Mouse (Mus musculus): Measurements from ENCODE around the gene Terf2.
A peak's percentile ranks its signal among the peaks of the same experiment; 100 is the strongest.
"Not testable (repeated sequence)": the region's sequence is repeated elsewhere in the genome, so short reads cannot be mapped to it uniquely, and the experiment has no call there.

Terf2 gene

GRCm38 (mm10) chr8:107114150-107115007, 18.0 kb upstream of the Terf2 start:
- no peak for DNase-seq

GRCm38 (mm10) chr8:107113209-107113608, 16.9 kb upstream of the Terf2 start:
- DNase-seq: no peak

GRCm38 (mm10) chr8:107111340-107112105, 15.2 kb upstream of the Terf2 start:
- no peak for DNase-seq

GRCm38 (mm10) chr8:107110629-107111330, 14.4 kb upstream of the Terf2 start:
- no peak for DNase-seq

GRCm38 (mm10) chr8:107109816-107110435, 13.6 kb upstream of the Terf2 start:
- no peak for DNase-seq

GRCm38 (mm10) chr8:107108978-107109720, 12.8 kb upstream of the Terf2 start:
- DNase-seq: no peak

- DNase-seq: not testable (repeated sequence)
Measured at GRCm38 (mm10) chr8:107108089-107108488, 11.7 kb upstream of the Terf2 start.

- DNase-seq: peak; percentile 87 to 91
Measured at GRCm38 (mm10) chr8:107104547-107104946, 8.2 kb upstream of the Terf2 start.

GRCm38 (mm10) chr8:107100635-107101034, 4.3 kb upstream of the Terf2 start:
- no peak for DNase-seq

GRCm38 (mm10) chr8:107095717-107096365, 506 bp downstream of the Terf2 start:
- DNase-seq: no peak

- DNase-seq: no peak
Measured at GRCm38 (mm10) chr8:107090531-107090930, 5.8 kb downstream of the Terf2 start.

GRCm38 (mm10) chr8:107088526-107089063, 7.8 kb downstream of the Terf2 start:
- no peak for DNase-seq

- DNase-seq: no peak
Measured at GRCm38 (mm10) chr8:107086018-107086417, 10.3 kb downstream of the Terf2 start.

GRCm38 (mm10) chr8:107085358-107085757, 11.0 kb downstream of the Terf2 start:
- peak in 1 of 2 experiments; percentile 12 for DNase-seq

GRCm38 (mm10) chr8:107076239-107076888, 20.0 kb downstream of the Terf2 start:
- DNase-seq: no peak

- DNase-seq: no peak
Measured at GRCm38 (mm10) chr8:107074128-107074527, 22.2 kb downstream of the Terf2 start.

GRCm38 (mm10) chr8:107073706-107074105, 22.6 kb downstream of the Terf2 start:
- DNase-seq: no peak

GRCm38 (mm10) chr8:107065511-107066496, 30.5 kb downstream of the Terf2 start, which contains the start of gene Tmed6:
Gene Tmed6, minus strand, starts transcription at chr8:107065644.
- no peak for DNase-seq

GRCm38 (mm10) chr8:107062613-107063012, 33.7 kb downstream of the Terf2 start:
- no peak for DNase-seq

Measured in cerebellum, postnatal 10 days (tissue).